Mouse (Mus musculus): ENCODE results near the gene Cyb561.

Cyb561 gene

DNA sequence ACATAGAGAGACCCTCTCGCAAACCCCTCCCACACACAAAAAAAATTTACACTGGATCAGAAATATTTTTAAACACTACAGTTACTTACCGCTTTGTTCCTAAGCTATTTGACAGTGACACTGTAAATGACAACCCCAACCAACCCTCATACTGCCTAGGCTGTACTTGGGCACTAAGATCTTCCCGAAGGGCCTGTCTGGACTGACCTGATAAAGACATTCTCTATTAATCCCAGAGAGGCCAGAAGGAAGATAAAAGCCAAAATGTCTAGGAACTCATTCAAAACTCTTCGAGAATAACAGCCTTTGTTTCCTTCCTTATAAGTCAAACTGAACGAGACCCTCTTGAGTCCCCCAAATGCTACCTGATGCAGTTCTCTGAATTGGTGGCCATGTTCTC is 31.9 kb downstream of the Cyb561 start:
- no peak for DNase-seq (ENCODE audit: low spot score)

- DNase-seq (ENCODE audit: low spot score) = no peak
These were observed 32.3 kb downstream of the Cyb561 start for GRCm38 (mm10) chr11:105920836-105921235.

DNA sequence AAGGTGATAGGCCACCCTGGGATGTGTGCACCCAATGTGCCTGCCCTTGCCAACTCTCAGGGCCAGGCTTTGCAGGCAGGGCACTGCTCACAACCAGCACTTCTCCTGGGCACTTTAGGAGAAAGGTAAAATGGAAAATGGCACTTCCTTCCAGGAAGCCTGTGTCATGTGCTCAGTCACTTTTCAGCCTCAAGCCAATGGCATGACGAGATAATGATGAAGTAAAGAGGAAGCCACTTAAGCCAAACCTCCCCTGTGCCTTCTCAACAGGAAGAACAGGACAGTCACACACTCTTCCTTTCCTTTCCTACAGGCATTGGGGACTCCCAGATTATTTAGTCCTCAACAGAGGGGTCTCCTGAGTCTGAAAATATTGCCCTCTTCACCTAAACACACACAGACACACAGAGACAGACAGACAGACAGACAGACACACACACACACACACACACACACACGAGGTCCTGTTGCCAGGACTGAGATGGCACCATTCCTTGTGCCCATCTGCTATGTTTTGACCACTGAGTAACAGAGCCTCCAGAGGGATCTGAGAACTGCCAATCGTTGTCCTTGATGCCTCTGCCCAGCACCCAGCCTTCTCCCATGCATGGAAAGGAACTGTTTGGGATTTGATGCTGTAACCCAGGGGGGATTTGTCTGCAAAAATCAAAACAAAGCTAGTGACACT is 32.9 kb downstream of the Cyb561 start:
- DNase-seq (ENCODE audit: low spot score) = no peak

GRCm38 (mm10) chr11:105913580-105913979 is 39.6 kb downstream of the Cyb561 start:
- no peak for DNase-seq (ENCODE audit: low spot score)

DNA sequence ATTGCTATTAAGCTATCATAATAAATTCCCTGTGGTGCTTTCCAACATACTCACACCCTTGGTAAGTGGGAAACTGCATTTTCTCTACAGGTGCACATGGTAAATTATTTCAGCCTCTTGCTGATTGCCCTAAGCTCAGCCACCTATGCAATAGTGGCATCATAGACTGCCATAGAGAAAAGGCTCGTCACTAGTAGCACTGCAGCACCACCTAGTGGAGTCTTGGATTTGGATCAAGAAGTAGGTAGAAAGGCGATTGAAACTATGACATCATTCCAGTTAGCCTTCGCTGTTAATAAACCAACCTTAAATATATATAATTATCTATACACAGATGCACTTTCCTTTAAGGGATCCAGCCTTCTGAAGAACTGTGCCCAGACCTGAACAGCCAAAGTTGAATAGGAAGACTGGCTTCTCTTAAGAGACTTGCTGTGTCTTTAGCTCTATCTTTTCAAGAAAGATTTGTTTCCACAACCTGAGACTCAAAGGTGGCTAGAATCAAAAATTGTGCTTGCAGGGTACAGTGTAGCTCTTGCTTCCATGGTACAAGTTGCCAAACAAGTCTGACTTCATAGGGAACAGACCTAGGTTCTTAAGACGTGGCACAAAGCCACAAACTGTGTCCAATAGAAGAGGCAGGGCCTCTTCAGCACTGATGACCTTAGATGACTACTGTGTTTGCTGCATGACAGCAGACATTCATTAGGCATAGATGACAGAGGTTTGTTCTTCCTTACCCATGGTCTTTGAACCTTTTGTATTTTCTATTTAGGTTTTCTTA is 41.4 kb downstream of the Cyb561 start:
- peak; percentile 42 for DNase-seq (ENCODE audit: low spot score)

DNA sequence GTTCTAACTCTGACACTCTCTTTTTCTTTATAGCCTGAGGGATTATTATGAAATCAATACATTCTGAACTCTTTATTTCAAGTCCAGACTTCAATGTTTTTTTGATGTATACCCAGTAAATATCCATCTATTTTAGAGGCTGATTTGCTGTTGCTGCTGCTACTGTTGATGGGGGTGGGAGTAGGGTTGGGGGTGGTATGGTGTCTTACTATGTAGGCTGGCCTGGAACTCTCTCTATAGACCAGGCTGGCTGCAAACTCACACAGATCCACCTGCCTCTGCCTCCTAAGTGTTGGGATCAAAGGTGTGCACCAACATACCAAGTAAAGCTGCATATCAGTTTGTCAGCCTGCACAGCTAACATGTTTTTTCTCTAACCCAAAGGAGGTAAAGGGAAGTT is 42.0 kb downstream of the Cyb561 start:
- no peak for DNase-seq (ENCODE audit: low spot score)

- no peak for DNase-seq (ENCODE audit: low spot score)
These were observed 43.5 kb downstream of the Cyb561 start for GRCm38 (mm10) chr11:105909617-105910016.

GRCm38 (mm10) chr11:105908926-105909325 is 44.2 kb downstream of the Cyb561 start:
- DNase-seq (ENCODE audit: low spot score) = no peak

- no peak for DNase-seq (ENCODE audit: low spot score)
These were observed 45.8 kb downstream of the Cyb561 start for GRCm38 (mm10) chr11:105907381-105907780.

GRCm38 (mm10) chr11:105905529-105906213 is 47.5 kb downstream of the Cyb561 start:
- no peak for DNase-seq (ENCODE audit: low spot score)

GRCm38 (mm10) chr11:105902956-105903355 is 50.2 kb downstream of the Cyb561 start:
- no peak for DNase-seq (ENCODE audit: low spot score)

- no peak for DNase-seq (ENCODE audit: low spot score)
These were observed 51.6 kb downstream of the Cyb561 start for GRCm38 (mm10) chr11:105901501-105901900.

GRCm38 (mm10) chr11:105899151-105899550 is 54.0 kb downstream of the Cyb561 start:
- no peak for DNase-seq (ENCODE audit: low spot score)

DNA sequence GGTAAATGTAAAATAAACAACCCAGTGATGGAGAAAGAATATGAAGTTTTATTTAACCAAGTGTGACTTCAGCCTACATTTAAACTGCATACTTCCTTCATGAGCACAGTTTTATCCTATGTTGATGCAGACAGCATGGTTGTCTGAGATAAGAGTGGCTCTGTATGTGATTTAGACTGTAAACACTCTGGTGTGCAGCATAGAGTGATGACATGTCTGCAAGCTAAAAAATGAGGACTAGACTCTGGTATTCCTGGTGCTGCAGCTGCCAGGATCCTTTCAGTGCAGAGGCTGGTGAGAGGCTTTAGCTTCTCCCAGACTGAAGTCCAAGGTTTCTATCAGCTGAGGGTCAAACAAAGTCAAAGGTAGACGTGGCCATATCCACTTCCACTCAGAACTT is 65.9 kb downstream of the Cyb561 start:
- peak; percentile 6 for DNase-seq (ENCODE audit: low spot score)

DNA sequence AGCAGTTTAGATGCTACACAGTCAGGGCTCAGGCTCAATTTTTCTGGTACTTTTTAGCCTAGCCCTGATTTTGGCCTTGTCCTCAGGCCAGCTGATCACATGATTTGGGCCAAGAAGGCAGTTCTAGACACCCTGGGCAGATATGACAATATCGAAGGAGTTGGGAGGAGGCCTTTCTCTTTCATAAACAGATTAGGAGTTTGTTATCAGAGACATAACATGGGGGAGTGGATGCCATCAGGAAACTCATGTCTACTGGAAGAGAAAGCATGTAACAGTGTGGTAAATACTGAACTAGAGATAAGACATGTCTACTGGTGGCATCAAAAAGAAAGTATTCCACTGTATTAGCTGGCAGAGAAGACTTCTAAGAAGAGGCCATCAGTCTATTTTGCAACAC is 67.6 kb downstream of the Cyb561 start:
- DNase-seq (ENCODE audit: low spot score) = no peak
